Mouse (Mus musculus) megakaryocyte, embryonic 14.5 days (primary cell): Measurements from ENCODE around the gene Fam78a. TPM values are rescaled to one million over a fixed set of nuclear protein-coding genes. Genes with fewer than 3 reads are reported as not detected.
"Not testable (repeated sequence)": the region's sequence is repeated elsewhere in the genome, so short reads cannot be mapped to it uniquely, and the experiment has no call there.

Experiments
- H3K27me3 ChIP-seq: replicated peaks from 2 replicates; pipeline ENCODE3; 2012; ENCODE audit warnings: inconsistent platforms
- H3K36me3 ChIP-seq: replicated peaks from 2 replicates; pipeline ENCODE3; 2012; ENCODE audit warnings: low read length, inconsistent platforms, mixed read lengths
- H3K4me1 ChIP-seq: 2 replicates; pipeline ENCODE4 v1.6.1; 2012; ENCODE audit warnings: inconsistent platforms
- H3K4me3 ChIP-seq: replicated peaks from 2 replicates; pipeline ENCODE3; 2012; ENCODE audit warnings: moderate library complexity, mild to moderate bottlenecking, inconsistent platforms
- H3K9me3 ChIP-seq: 2 replicates; pipeline ENCODE4 v1.6.1; 2012; ENCODE audit warnings: inconsistent platforms
- FLI1 ChIP-seq: IDR thresholded peaks from 2 replicates; pipeline ENCODE4 v1.6.1; 2012; ENCODE audit warnings: low read length, inconsistent platforms, mixed read lengths
- GATA1 ChIP-seq: IDR thresholded peaks from 3 replicates; pipeline ENCODE4 v1.6.1; 2012; ENCODE audit warnings: mixed read lengths, low read length, inconsistent platforms, borderline replicate concordance
- polyA plus RNA-seq: library from polyadenylated mRNA; stranded (reverse); fragments of >175 nt; gene quantifications from 2 replicates; pipeline ENCODE4 v1.2.3, GENCODE M21; 2012; ENCODE audit warnings: low replicate concordance; ENCODE audit not compliant: insufficient read depth

Fam78a gene
- polyA plus RNA-seq, 1 experiment: 43.5 TPM

GRCm38 (mm10) chr2:32047323-32047722, 37.3 kb downstream of the Fam78a start:
- no peaks in the 10 kb centered on the region for H3K9me3 ChIP-seq
- H3K36me3 ChIP-seq: peaks cover 95% of the 10 kb centered on the region
- H3K4me1 ChIP-seq: no peaks in the 10 kb centered on the region
- no peak overlapping the region for H3K4me3 ChIP-seq
- TF ChIP-seq GATA1 (no peak), FLI1 (no peak)
- no peaks in the 10 kb centered on the region for H3K27me3 ChIP-seq

DNA sequence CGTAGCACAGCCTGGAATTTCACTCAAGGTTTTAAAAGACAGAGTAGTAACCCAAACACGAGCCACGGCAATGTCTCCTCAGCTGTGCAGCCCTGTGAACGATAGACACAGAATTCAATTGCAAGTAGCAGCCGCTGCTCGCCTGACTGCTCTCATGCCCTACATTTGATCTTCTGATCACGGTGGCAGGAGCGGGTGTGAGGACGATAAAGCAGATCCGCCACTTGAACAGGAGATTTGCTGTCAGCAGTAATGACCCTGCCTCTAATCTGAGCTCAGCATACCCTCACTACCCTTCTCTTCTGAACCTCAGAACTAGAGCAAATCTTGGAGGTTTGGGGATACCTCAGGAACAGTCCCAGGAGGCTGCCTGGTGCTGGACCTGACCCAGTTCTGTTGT, 38.6 kb downstream of the Fam78a start:
- Histone ChIP-seq H3K4me3 (no peak overlapping the region), H3K36me3 (peaks cover 94% of the 10 kb centered on the region), H3K27me3 (no peaks in the 10 kb centered on the region), H3K4me1 (no peaks in the 10 kb centered on the region), H3K9me3 (no peaks in the 10 kb centered on the region)
- TF ChIP-seq FLI1 (no peak), GATA1 (no peak)

- TF ChIP-seq GATA1: no peak
- no peaks in the 10 kb centered on the region for H3K27me3 ChIP-seq
- no peaks in the 10 kb centered on the region for H3K9me3 ChIP-seq
- H3K36me3 ChIP-seq: peaks cover 93% of the 10 kb centered on the region
- no peak overlapping the region for H3K4me3 ChIP-seq
- H3K4me1 ChIP-seq: no peaks in the 10 kb centered on the region
Measured at GRCm38 (mm10) chr2:32045375-32045774, 39.3 kb downstream of the Fam78a start.

DNA sequence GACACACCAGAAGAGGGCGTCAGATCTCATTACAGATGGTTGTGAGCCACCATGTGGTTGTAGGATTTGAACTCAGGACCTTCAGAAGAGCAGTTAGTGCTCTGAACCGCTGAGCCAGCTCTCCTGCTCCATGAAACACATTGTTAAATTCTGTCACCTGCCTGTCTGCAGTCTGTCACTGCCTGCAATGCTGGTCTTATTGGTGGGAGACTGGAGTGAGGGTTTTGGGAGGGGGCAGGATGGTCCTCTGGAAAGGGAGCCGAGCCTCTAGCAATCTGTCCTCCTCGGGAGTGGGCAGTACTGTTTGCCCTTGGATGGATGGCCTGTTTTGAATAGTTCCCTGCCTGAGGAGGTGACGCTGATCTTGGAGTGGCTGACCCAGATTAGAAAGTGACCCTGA, 40.8 kb downstream of the Fam78a start:
- peaks cover 93% of the 10 kb centered on the region for H3K36me3 ChIP-seq
- H3K4me1 ChIP-seq: peaks cover 12% of the 10 kb centered on the region

DNA sequence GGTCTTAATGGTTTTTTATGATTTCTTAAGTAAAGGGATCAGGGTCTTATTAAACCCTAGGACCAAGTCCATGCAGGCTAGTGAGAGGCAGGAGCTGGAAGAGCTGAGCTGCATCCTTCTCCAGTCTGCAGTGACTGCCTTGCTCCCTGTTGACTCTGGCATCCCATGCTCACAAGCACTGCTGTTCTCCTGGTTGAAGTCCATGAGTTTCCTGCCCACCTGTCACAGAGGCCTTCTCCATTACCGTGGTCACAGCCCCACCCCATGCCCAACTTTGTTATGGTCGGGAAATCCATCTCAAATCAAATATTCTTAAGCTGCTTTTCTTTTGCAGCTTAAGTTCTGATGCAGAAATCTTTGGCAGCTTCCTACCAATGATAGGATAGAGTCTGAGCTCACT, 43.6 kb downstream of the Fam78a start:
- Histone ChIP-seq H3K9me3 (no peaks in the 10 kb centered on the region), H3K27me3 (no peaks in the 10 kb centered on the region), H3K36me3 (peaks cover 88% of the 10 kb centered on the region), H3K4me1 (peaks cover 40% of the 10 kb centered on the region), H3K4me3 (no peak overlapping the region)
- TF ChIP-seq FLI1: no peak
- no peak for TF ChIP-seq GATA1

More for the DNA sequence above, 40.8 kb downstream of the Fam78a start:
- no peak for TF ChIP-seq GATA1
- TF ChIP-seq FLI1: no peak
- H3K27me3 ChIP-seq: no peaks in the 10 kb centered on the region
- H3K4me3 ChIP-seq: no peak overlapping the region
- no peaks in the 10 kb centered on the region for H3K9me3 ChIP-seq

- not testable (repeated sequence) for H3K4me3 ChIP-seq, H3K9me3 ChIP-seq, H3K27me3 ChIP-seq
- H3K4me1 ChIP-seq: peaks cover 42% of the 10 kb centered on the region
- peaks cover 88% of the 10 kb centered on the region for H3K36me3 ChIP-seq
Measured at GRCm38 (mm10) chr2:32040646-32041045, 44.0 kb downstream of the Fam78a start.

GRCm38 (mm10) chr2:32038661-32039081, 46.0 kb downstream of the Fam78a start:
- H3K4me3 ChIP-seq: peak overlapping the region; percentile 48
- peaks cover 89% of the 10 kb centered on the region for H3K36me3 ChIP-seq
- no peaks in the 10 kb centered on the region for H3K27me3 ChIP-seq
- peaks cover 48% of the 10 kb centered on the region for H3K4me1 ChIP-seq
- TF ChIP-seq FLI1 (no peak), GATA1 (no peak)
- no peaks in the 10 kb centered on the region for H3K9me3 ChIP-seq

GRCm38 (mm10) chr2:32037279-32037858, 47.3 kb downstream of the Fam78a start:
- peaks cover 48% of the 10 kb centered on the region for H3K4me1 ChIP-seq
- H3K36me3 ChIP-seq: peaks cover 91% of the 10 kb centered on the region
- peak overlapping the region; percentile 75 for H3K4me3 ChIP-seq
- no peaks in the 10 kb centered on the region for H3K27me3 ChIP-seq
- TF ChIP-seq FLI1: no peak
- TF ChIP-seq GATA1: no peak
- H3K9me3 ChIP-seq: no peaks in the 10 kb centered on the region

GRCm38 (mm10) chr2:32034206-32034605, 50.5 kb downstream of the Fam78a start:
- H3K4me3 ChIP-seq: no peak overlapping the region
- TF ChIP-seq GATA1 (no peak), FLI1 (no peak)
- H3K36me3 ChIP-seq: peaks cover 92% of the 10 kb centered on the region
- H3K9me3 ChIP-seq: no peaks in the 10 kb centered on the region
- H3K27me3 ChIP-seq: no peaks in the 10 kb centered on the region
- peaks cover 44% of the 10 kb centered on the region for H3K4me1 ChIP-seq

DNA sequence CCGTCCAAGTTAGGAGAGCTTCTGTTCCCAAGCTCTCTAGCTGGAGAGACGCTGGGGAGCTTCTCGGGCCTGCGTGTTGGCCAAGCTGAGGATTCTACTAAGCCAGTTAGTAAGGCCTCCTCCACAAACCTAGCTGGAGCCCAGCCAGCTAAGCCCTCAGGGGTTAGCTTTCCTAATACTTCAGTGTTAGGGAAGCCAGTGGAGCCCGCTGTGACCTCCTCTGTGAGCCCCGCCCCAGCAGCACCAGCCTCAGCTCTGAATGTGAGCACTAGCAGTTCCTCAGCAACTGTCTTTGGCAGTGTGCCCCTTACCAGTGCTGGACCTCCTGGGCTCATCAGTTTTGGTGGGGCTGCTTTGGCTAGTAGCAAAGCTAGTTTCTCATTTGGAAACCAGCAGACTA, 51.2 kb downstream of the Fam78a start:
- Histone ChIP-seq H3K27me3 (no peaks in the 10 kb centered on the region), H3K9me3 (no peaks in the 10 kb centered on the region), H3K36me3 (peaks cover 91% of the 10 kb centered on the region), H3K4me1 (peaks cover 36% of the 10 kb centered on the region), H3K4me3 (no peak overlapping the region)
- no peak for TF ChIP-seq FLI1
- no peak for TF ChIP-seq GATA1

- H3K36me3 ChIP-seq: peaks cover 94% of the 10 kb centered on the region
- H3K27me3 ChIP-seq: no peaks in the 10 kb centered on the region
- peaks cover 24% of the 10 kb centered on the region for H3K4me1 ChIP-seq
- H3K9me3 ChIP-seq: no peaks in the 10 kb centered on the region
- TF ChIP-seq FLI1: no peak
- no peak for TF ChIP-seq GATA1
- H3K4me3 ChIP-seq: no peak overlapping the region
Measured at GRCm38 (mm10) chr2:32029636-32030035, 55.0 kb downstream of the Fam78a start.
